Mouse (Mus musculus) kidney, adult 2 months (tissue): Measurements from ENCODE around the gene Cpeb2. TPM values are rescaled to one million over a fixed set of nuclear protein-coding genes. Genes with fewer than 3 reads are reported as not detected.
A peak's percentile ranks its signal among the peaks of the same experiment; 100 is the strongest.

Experiments
- DNase-seq: peaks from one replicate; pipeline ENCODE4 v3.0.0; 2021
- H3K27ac ChIP-seq: fragments of 200-500 bp; 2 replicates; pipeline ENCODE4 v1.5.1; 2012; ENCODE audit warnings: low read depth, low read length, control low read depth, inconsistent platforms; ENCODE audit not compliant: insufficient read depth
- H3K27me3 ChIP-seq: fragments of 200-500 bp; replicated peaks from 2 replicates; pipeline ENCODE4 v1.6.1; 2012; ENCODE audit warnings: mild to moderate bottlenecking, moderate library complexity, low read length, inconsistent platforms; ENCODE audit not compliant: control insufficient read depth, insufficient read depth
- H3K36me3 ChIP-seq: fragments of 200-500 bp; 2 replicates; pipeline ENCODE4 v1.6.1; 2012; ENCODE audit warnings: mild to moderate bottlenecking, moderate library complexity, low read length, inconsistent platforms; ENCODE audit not compliant: control insufficient read depth, insufficient read depth
- H3K4me1 ChIP-seq: fragments of 200-500 bp; 2 replicates; pipeline ENCODE4 v1.6.1; 2011; ENCODE audit warnings: low read length; ENCODE audit not compliant: control insufficient read depth, insufficient read depth
- H3K4me3 ChIP-seq: fragments of 200-500 bp; 2 replicates; pipeline ENCODE4 v1.5.1; 2011; ENCODE audit warnings: mild to moderate bottlenecking, low read depth, low read length, control low read depth; ENCODE audit not compliant: insufficient read depth
- CTCF ChIP-seq: fragments of 200-500 bp; conservative IDR thresholded peaks from 2 replicates; pipeline ENCODE4 v1.5.1; 2011; ENCODE audit warnings: low read depth, mild to moderate bottlenecking, control low read depth, low read length, moderate library complexity, mixed read lengths; ENCODE audit not compliant: insufficient read depth, insufficient read length
- POLR2A ChIP-seq: fragments of 200-500 bp; IDR thresholded peaks from one replicate; pipeline ENCODE4 v1.6.1; 2011; ENCODE audit warnings: low read depth, low read length, control low read depth
- WGBS: fragments of 180-500 bp; shearing (Covaris S2); methylation state at CpG from one replicate; pipeline ENCODE4 v1.1.7; 2018; 5-methylcytosine and 5-hydroxymethylcytosine counted together
- polyA plus RNA-seq: library from polyadenylated mRNA; depleted of rRNA; stranded (reverse); fragments of >200 nt; gene quantifications from 2 replicates; pipeline ENCODE4 v1.2.3, GENCODE M21; 2012

Cpeb2 gene
- polyA plus RNA-seq, 1 experiment: 5.9 TPM

GRCm38 (mm10) chr5:43338771-43339475, 106.0 kb downstream of the Cpeb2 start:
- 35% methylated on average over 10 of the region's 10 CpGs for WGBS
- Histone ChIP-seq H3K4me3 (no peak overlapping the region), H3K4me1 (peaks cover 3% of the 10 kb centered on the region; the same call in 1 of the 2 replicates), H3K36me3 (no peaks in the 10 kb centered on the region), H3K27ac (no peak overlapping the region; the same call in 1 of the 2 replicates), H3K27me3 (no peaks in the 10 kb centered on the region)
- peak; percentile 42 for DNase-seq
- TF ChIP-seq CTCF: no peak
- TF ChIP-seq POLR2A: no peak
